Mouse (Mus musculus) c-Kit-positive CD71-negative TER-119-negative erythroid progenitor cells, embryonic 14.5 days (primary cell): Measurements from ENCODE around the gene Olfr603.
"Not testable (repeated sequence)": the region's sequence is repeated elsewhere in the genome, so short reads cannot be mapped to it uniquely, and the experiment has no call there.

Source experiments
- DNase-seq: peaks from one replicate; pipeline ENCODE4 v3.0.0-alpha.2; 2013; ENCODE audit warnings: low read depth

Olfr603 gene

GRCm38 (mm10) chr7:103386077-103386476, at the start of gene Olfr603:
TSS of gene Olfr603 (minus strand) at chr7:103386177.
- no peak for DNase-seq

GRCm38 (mm10) chr7:103414772-103415171, 28.8 kb upstream of the Olfr603 start, which contains the start of gene Usp17lc:
TSS of gene Usp17lc (plus strand) at chr7:103415072.
- not testable (repeated sequence) for DNase-seq

- not testable (repeated sequence) for DNase-seq
These were observed 20.6 kb upstream of the Olfr603 start for GRCm38 (mm10) chr7:103406521-103407055.

- no peak for DNase-seq
These were observed 13.0 kb upstream of the Olfr603 start for GRCm38 (mm10) chr7:103398981-103399380.

GRCm38 (mm10) chr7:103397758-103398157, 11.8 kb upstream of the Olfr603 start:
- no peak for DNase-seq

- no peak for DNase-seq
These were observed 23.4 kb downstream of the Olfr603 start, which contains the start of gene Olfr601 for GRCm38 (mm10) chr7:103362555-103362954. TSS of gene Olfr601 (minus strand) at chr7:103362655.

GRCm38 (mm10) chr7:103349569-103349968, 36.4 kb downstream of the Olfr603 start, which contains the start of gene Olfr600:
TSS of gene Olfr600 (minus strand) at chr7:103349669.
- no peak for DNase-seq

- no peak for DNase-seq
These were observed 50.4 kb downstream of the Olfr603 start, which contains the start of gene Olfr599 for GRCm38 (mm10) chr7:103335617-103336016. TSS of gene Olfr599 (plus strand) at chr7:103335917.
